Mouse (Mus musculus): ENCODE data around the gene Vamp8. TPM values are rescaled to one million over a fixed set of nuclear protein-coding genes. Genes with fewer than 3 reads are reported as not detected.

Gene Vamp8
- polyA plus RNA-seq, 1 experiment from 2014 or later = 217 TPM

- Histone ChIP-seq H3K4me1 (replicated peaks; ENCODE audit: control insufficient read depth, insufficient read depth, low read length) (peaks cover 26% of the 10 kb centered on the region), H3K27me3 (ENCODE audit: control insufficient read depth, insufficient read depth, low read depth, low read length) (no peaks in the 10 kb centered on the region), H3K4me3 (ENCODE audit: low read length) (no peak overlapping the region), H3K9ac (ENCODE audit: low read length) (no peak overlapping the region), H3K9me3 (ENCODE audit: control insufficient read depth, low read length) (no peaks in the 10 kb centered on the region), H3K36me3 (ENCODE audit: control insufficient read depth, insufficient read depth, low read length) (no peaks in the 10 kb centered on the region), H3K27ac (ENCODE audit: low read length) (no peak overlapping the region), H3K4me2 (ENCODE audit: low read depth, low read length) (no peak overlapping the region)
- WGBS = 78% methylated on average over 4 of the region's 4 CpGs
- no peak for ATAC-seq (ENCODE audit: low read depth)
Measured at GRCm38 (mm10) chr6:72367460-72367974, 23.0 kb downstream of the Vamp8 start.

DNA sequence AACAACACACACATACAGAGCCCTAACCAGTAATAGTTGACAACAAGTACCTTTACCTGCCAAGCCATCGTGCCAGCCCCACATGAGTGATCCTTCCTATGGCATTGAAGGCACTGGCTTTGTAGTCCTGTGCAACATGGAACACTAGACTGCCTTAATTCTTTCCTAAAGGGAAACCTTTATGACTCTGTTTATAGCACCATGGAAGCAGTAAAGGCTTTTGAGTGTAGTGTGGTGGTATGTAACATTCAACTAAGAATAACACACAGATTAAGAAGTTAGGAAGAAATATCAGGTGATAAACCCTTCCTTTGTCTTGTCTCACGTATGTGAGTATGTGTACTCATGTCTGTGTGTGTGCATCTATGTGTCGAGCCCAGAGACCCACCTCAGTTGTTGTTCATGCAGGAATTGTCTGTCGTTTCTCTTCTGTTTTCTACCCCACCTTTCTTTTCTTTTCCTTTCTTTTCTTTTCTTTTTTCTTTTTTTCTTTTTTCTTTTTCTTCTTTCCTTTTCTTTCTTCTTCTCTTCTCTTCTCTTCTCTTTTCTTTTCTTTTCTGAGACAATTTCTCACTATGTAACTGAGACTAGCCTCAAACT, 23.6 kb downstream of the Vamp8 start, which contains the start of gene Rnf181:
Gene Rnf181, minus strand, starts transcription at position 113 of the 600 bp plus-strand sequence.
- no peak for ATAC-seq (ENCODE audit: low read depth)
- Histone ChIP-seq H3K36me3 (ENCODE audit: control insufficient read depth, insufficient read depth, low read length) (no peaks in the 10 kb centered on the region), H3K9ac (ENCODE audit: low read length) (no peak within 1 kb of the TSS), H3K4me2 (ENCODE audit: low read depth, low read length) (no peak within 1 kb of the TSS), H3K27ac (ENCODE audit: low read length) (no peak within 1 kb of the TSS), H3K27me3 (ENCODE audit: control insufficient read depth, insufficient read depth, low read depth, low read length) (no peaks in the 10 kb centered on the region), H3K9me3 (ENCODE audit: control insufficient read depth, low read length) (no peaks in the 10 kb centered on the region), H3K4me1 (replicated peaks; ENCODE audit: control insufficient read depth, insufficient read depth, low read length) (peaks cover 26% of the 10 kb centered on the region), H3K4me3 (ENCODE audit: low read length) (no peak within 1 kb of the TSS)
- 59% methylated on average over 4 of the region's 4 CpGs for WGBS

GRCm38 (mm10) chr6:72366304-72366703, 24.2 kb downstream of the Vamp8 start:
- no peak for ATAC-seq (ENCODE audit: low read depth)
- WGBS = 61% methylated on average over 3 of the region's 3 CpGs

GRCm38 (mm10) chr6:72364985-72365384, 25.5 kb downstream of the Vamp8 start:
- 60% methylated on average over 6 of the region's 6 CpGs for WGBS
- no peak overlapping the region for H3K9ac ChIP-seq (ENCODE audit: low read length)
- no peaks in the 10 kb centered on the region for H3K27me3 ChIP-seq (ENCODE audit: control insufficient read depth, insufficient read depth, low read depth, low read length)
- H3K9me3 ChIP-seq (ENCODE audit: control insufficient read depth, low read length) = no peaks in the 10 kb centered on the region
- no peak overlapping the region for H3K27ac ChIP-seq (ENCODE audit: low read length)
- ATAC-seq (ENCODE audit: low read depth) = no peak
- no peak overlapping the region for H3K4me2 ChIP-seq (ENCODE audit: low read depth, low read length)
- no peak overlapping the region for H3K4me3 ChIP-seq (ENCODE audit: low read length)
- H3K4me1 ChIP-seq (replicated peaks; ENCODE audit: control insufficient read depth, insufficient read depth, low read length) = peaks cover 25% of the 10 kb centered on the region
- peaks cover under 1% of the 10 kb centered on the region; the same call in 1 of the 2 replicates for H3K36me3 ChIP-seq (ENCODE audit: control insufficient read depth, insufficient read depth, low read length)

More at GRCm38 (mm10) chr6:72366304-72366703, 24.2 kb downstream of the Vamp8 start:
- Histone ChIP-seq H3K9ac (ENCODE audit: low read length) (no peak overlapping the region), H3K4me2 (ENCODE audit: low read depth, low read length) (no peak overlapping the region), H3K9me3 (ENCODE audit: control insufficient read depth, low read length) (no peaks in the 10 kb centered on the region), H3K27me3 (ENCODE audit: control insufficient read depth, insufficient read depth, low read depth, low read length) (no peaks in the 10 kb centered on the region), H3K36me3 (ENCODE audit: control insufficient read depth, insufficient read depth, low read length) (no peaks in the 10 kb centered on the region), H3K27ac (ENCODE audit: low read length) (no peak overlapping the region), H3K4me3 (ENCODE audit: low read length) (no peak overlapping the region), H3K4me1 (replicated peaks; ENCODE audit: control insufficient read depth, insufficient read depth, low read length) (peaks cover 25% of the 10 kb centered on the region)

DNA sequence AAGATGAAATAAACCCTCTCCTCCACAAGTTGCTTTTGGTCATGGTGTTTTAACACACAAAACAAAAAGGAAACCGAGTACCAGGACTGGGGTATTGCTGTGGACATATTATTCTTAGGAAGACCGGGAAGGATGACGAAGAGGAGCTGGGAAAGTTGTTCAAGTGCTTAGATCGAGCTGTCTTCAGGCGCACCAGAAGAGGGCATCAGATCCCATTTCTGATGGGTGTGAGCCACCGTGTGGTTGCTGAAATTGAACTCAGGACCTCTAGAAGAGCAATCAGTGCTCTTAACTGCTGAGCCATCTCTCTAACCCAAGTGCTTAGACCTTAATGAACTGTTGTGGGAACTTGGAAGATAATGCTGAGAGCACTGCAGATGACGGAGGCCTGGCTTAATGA, 26.5 kb downstream of the Vamp8 start:
- H3K9me3 ChIP-seq (ENCODE audit: control insufficient read depth, low read length) = no peaks in the 10 kb centered on the region
- no peak overlapping the region for H3K4me2 ChIP-seq (ENCODE audit: low read depth, low read length)
- H3K4me1 ChIP-seq (replicated peaks; ENCODE audit: control insufficient read depth, insufficient read depth, low read length) = peaks cover 24% of the 10 kb centered on the region
- no peak for ATAC-seq (ENCODE audit: low read depth)
- no peak overlapping the region for H3K4me3 ChIP-seq (ENCODE audit: low read length)
- 37% methylated on average over 7 of the region's 7 CpGs for WGBS
- no peak overlapping the region for H3K27ac ChIP-seq (ENCODE audit: low read length)
- peaks cover 7% of the 10 kb centered on the region; the same call in 1 of the 2 replicates for H3K36me3 ChIP-seq (ENCODE audit: control insufficient read depth, insufficient read depth, low read length)
- H3K27me3 ChIP-seq (ENCODE audit: control insufficient read depth, insufficient read depth, low read depth, low read length) = no peaks in the 10 kb centered on the region
- no peak overlapping the region for H3K9ac ChIP-seq (ENCODE audit: low read length)

- H3K4me1 ChIP-seq (replicated peaks; ENCODE audit: control insufficient read depth, insufficient read depth, low read length) = peaks cover 26% of the 10 kb centered on the region
- peak overlapping the region; percentile 84 for H3K27ac ChIP-seq (ENCODE audit: low read length)
- ATAC-seq (ENCODE audit: low read depth) = peak; percentile 99
- H3K36me3 ChIP-seq (ENCODE audit: control insufficient read depth, insufficient read depth, low read length) = peaks cover 9% of the 10 kb centered on the region; the same call in 1 of the 2 replicates
- H3K27me3 ChIP-seq (ENCODE audit: control insufficient read depth, insufficient read depth, low read depth, low read length) = no peaks in the 10 kb centered on the region
- H3K4me3 ChIP-seq (ENCODE audit: low read length) = peak overlapping the region; percentile 74
- WGBS = under 1% methylated on average over 42 of the region's 42 CpGs
- no peaks in the 10 kb centered on the region for H3K9me3 ChIP-seq (ENCODE audit: control insufficient read depth, low read length)
- peak overlapping the region; percentile 67 for H3K9ac ChIP-seq (ENCODE audit: low read length)
- H3K4me2 ChIP-seq (ENCODE audit: low read depth, low read length) = peak overlapping the region; percentile 75
Measured at GRCm38 (mm10) chr6:72362132-72363028, 28.1 kb downstream of the Vamp8 start.

DNA sequence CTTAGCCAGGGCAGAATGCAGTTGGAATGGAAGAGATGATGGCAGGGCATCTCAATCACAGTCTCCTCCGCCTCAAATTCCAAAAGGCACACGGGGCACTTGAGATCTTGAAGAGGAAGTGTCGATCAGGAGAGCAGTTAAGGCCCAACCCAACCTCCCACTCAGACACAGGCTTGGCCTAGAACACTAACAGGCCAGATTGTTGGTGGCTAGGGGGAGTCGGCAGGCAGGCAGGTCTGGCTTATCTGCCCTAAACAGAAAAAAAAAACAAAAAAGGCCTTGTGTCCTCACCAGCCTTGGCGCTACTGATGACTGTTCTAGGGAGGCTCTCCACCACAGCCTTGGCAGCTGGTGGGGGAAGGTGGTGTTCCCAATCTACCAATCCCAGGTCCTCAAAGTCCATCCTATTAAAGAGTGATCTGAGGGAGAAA, 29.4 kb downstream of the Vamp8 start:
- Histone ChIP-seq H3K4me1 (replicated peaks; ENCODE audit: control insufficient read depth, insufficient read depth, low read length) (peaks cover 28% of the 10 kb centered on the region), H3K9me3 (ENCODE audit: control insufficient read depth, low read length) (no peaks in the 10 kb centered on the region), H3K36me3 (ENCODE audit: control insufficient read depth, insufficient read depth, low read length) (peaks cover 9% of the 10 kb centered on the region; the same call in 1 of the 2 replicates), H3K27ac (ENCODE audit: low read length) (peak overlapping the region; percentile 8), H3K9ac (ENCODE audit: low read length) (peak overlapping the region; percentile 62), H3K27me3 (ENCODE audit: control insufficient read depth, insufficient read depth, low read depth, low read length) (no peaks in the 10 kb centered on the region), H3K4me2 (ENCODE audit: low read depth, low read length) (peak overlapping the region; percentile 75), H3K4me3 (ENCODE audit: low read length) (peak overlapping the region; percentile 74)
- WGBS = 29% methylated on average over 5 of the region's 5 CpGs
- ATAC-seq (ENCODE audit: low read depth) = no peak

- Histone ChIP-seq H3K4me2 (ENCODE audit: low read depth, low read length) (peak overlapping the region; percentile 75; the same call in 1 of the 2 replicates), H3K9me3 (ENCODE audit: control insufficient read depth, low read length) (no peaks in the 10 kb centered on the region), H3K27ac (ENCODE audit: low read length) (no peak overlapping the region), H3K4me1 (replicated peaks; ENCODE audit: control insufficient read depth, insufficient read depth, low read length) (peaks cover 33% of the 10 kb centered on the region), H3K4me3 (ENCODE audit: low read length) (no peak overlapping the region), H3K36me3 (ENCODE audit: control insufficient read depth, insufficient read depth, low read length) (peaks cover 9% of the 10 kb centered on the region; the same call in 1 of the 2 replicates), H3K9ac (ENCODE audit: low read length) (peak overlapping the region; percentile 13; the same call in 1 of the 2 replicates), H3K27me3 (ENCODE audit: control insufficient read depth, insufficient read depth, low read depth, low read length) (no peaks in the 10 kb centered on the region)
- whole genome bisulfite sequencing = 39% methylated on average over 7 of the region's 7 CpGs
- ATAC-seq (ENCODE audit: low read depth) = no peak
Measured at GRCm38 (mm10) chr6:72360599-72360935, 29.9 kb downstream of the Vamp8 start.
